Mouse (Mus musculus): Measurements from ENCODE around the gene Anp32a. TPM values are rescaled to one million over a fixed set of nuclear protein-coding genes. Genes with fewer than 3 reads are reported as not detected.

The Anp32a gene
- total and polyA plus RNA-seq, 2 experiments from 2014 or later: 110 to 130 TPM

DNA sequence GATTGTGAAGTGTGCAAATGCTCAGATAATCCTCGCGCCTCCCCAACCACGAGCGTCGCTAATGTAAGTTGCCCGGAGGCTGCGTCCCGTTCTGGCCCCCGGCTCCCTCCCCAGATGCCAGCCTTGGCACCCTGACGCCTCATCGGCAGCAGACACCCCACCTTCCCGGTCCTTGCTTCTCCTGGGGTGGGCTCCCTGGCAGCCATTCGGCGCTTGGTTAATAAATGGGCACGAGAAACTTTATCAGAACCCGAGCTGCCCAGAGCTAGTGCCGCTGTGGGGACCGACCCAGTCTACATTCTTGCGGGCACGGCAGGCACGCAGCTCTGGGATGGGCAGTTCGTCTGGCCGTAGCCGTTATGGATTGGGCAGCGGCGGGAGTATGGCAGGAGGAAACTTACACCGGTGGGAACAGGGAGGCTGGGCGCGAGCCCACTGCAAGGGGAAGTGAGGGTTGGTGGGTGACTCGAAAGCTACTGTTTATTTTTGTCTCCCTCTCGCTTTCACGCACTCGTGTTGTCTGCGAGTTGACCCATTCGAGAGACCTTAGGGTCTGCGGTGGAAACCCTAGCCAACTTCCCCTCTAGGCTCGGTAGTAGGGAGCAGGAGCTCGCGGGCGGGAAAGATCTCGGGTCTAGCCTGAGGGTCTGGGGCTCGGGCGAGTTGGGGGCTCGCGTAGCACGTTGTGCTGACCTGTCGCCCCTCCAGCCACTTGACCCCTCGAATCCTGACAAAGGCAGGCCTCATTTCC, 1.5 kb downstream of the Anp32a start:
- Histone ChIP-seq H3K27me3 (ENCODE audit: insufficient read depth, low read length) (no peaks in the 10 kb centered on the region), H3K9ac (peak overlapping the region; percentile 99), H3K27ac (ENCODE audit: low read depth, low read length) (peak overlapping the region; percentile 100), H3K4me2 (ENCODE audit: low read depth) (peak overlapping the region; percentile 84), H3K4me1 (ENCODE audit: insufficient read depth) (peaks cover 17% of the 10 kb centered on the region), H3K4me3 (ENCODE audit: low read depth, low read length) (peak overlapping the region; percentile 77), H3K9me3 (ENCODE audit: low read length) (no peaks in the 10 kb centered on the region), H3K36me3 (ENCODE audit: insufficient read depth) (no peaks in the 10 kb centered on the region)
- no peak for TF ChIP-seq CTCF (IDR thresholded peaks at IDR 0.05; ENCODE audit: low read depth)
- DNase-seq (peak; percentile 59), ATAC-seq (no peak)
- WGBS: 1% methylated on average over 48 of the region's 48 CpGs

DNA sequence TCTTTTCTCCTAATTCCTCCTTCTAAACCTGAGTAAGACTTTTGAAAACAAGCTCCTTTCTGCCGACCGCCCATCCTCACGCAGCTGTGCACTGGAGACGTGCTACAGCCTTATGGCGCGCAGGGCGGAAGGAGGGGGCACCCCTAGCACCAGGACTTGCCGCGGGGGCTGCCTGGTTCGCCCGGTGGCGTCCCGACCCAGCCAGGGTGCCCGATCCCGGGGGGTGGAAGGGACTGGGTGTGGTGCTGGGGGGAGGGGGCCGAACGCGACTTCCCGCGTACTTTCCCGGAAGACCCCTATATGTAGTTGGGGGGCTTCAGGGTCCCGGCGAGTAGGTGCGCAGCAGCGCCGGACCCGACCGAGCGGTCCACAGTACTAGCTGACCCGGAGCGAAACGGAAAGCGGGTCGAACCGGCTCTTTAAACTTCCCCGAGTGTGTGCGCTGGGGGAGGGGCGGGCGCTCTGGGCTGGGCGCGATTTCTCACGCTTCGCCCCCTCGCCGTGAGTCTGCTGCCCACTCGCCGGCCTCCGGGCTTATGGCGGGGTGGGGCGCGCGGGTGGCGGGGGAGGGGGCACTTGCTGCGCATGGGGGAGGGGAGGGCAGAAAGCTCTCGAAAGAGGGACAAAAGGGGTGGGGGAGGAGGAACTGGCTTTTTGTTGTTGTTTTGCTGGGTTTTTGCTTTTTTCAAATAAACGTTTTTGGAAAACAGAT, 2.3 kb downstream of the Anp32a start:
- Histone ChIP-seq H3K4me2 (ENCODE audit: low read depth) (peak overlapping the region; percentile 84), H3K27ac (ENCODE audit: low read depth, low read length) (peak overlapping the region; percentile 100), H3K36me3 (ENCODE audit: insufficient read depth) (no peaks in the 10 kb centered on the region), H3K4me3 (ENCODE audit: low read depth, low read length) (peak overlapping the region; percentile 77), H3K27me3 (ENCODE audit: insufficient read depth, low read length) (no peaks in the 10 kb centered on the region), H3K9me3 (ENCODE audit: low read length) (no peaks in the 10 kb centered on the region), H3K4me1 (ENCODE audit: insufficient read depth) (peaks cover 15% of the 10 kb centered on the region), H3K9ac (peak overlapping the region; percentile 99)
- TF ChIP-seq CTCF (IDR thresholded peaks at IDR 0.05; ENCODE audit: low read depth): no peak
- ATAC-seq: peak; percentile 26
- DNase-seq: peak; percentile 75
- WGBS: under 1% methylated on average over 51 of the region's 56 CpGs

GRCm38 (mm10) chr9:62343904-62344491, 2.9 kb downstream of the Anp32a start:
- WGBS: under 1% methylated on average over 52 of the region's 52 CpGs
- ATAC-seq (peak; percentile 14; the same call in 1 of the 2 replicates), DNase-seq (peak; percentile 69)

DNA sequence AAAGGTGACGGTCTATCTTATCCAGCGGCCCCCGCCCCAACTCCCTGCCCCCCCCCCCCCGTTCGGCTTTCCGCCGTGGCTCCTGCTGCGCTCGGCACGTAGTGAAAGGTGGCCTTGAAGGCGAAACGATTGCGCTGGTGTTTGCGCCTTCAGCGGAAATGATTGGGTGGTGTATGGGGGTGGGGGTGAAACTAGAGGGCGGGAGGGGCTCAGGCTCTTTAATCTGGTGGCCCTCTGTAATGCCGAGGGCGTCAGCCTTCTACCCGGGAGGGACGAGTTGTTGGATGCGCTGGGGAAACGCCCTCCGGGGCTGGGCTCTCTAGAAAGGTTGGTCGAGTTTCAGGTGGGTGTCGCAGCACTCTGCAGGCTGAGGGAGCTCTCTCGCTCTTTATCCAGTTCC, 3.5 kb downstream of the Anp32a start:
- Histone ChIP-seq H3K4me3 (ENCODE audit: low read depth, low read length) (peak overlapping the region; percentile 77), H3K9ac (peak overlapping the region; percentile 99), H3K27me3 (ENCODE audit: insufficient read depth, low read length) (no peaks in the 10 kb centered on the region), H3K36me3 (ENCODE audit: insufficient read depth) (no peaks in the 10 kb centered on the region), H3K9me3 (ENCODE audit: low read length) (no peaks in the 10 kb centered on the region), H3K4me2 (ENCODE audit: low read depth) (peak overlapping the region; percentile 84), H3K27ac (ENCODE audit: low read depth, low read length) (peak overlapping the region; percentile 100), H3K4me1 (ENCODE audit: insufficient read depth) (peaks cover 18% of the 10 kb centered on the region)
- TF ChIP-seq CTCF (IDR thresholded peaks at IDR 0.05; ENCODE audit: low read depth): peak; percentile 23; the same call in 1 of the 2 replicates
- peak; percentile 19 for ATAC-seq
- WGBS: 3% methylated on average over 26 of the region's 26 CpGs
- peak; percentile 69 for DNase-seq

More at GRCm38 (mm10) chr9:62343904-62344491, 2.9 kb downstream of the Anp32a start:
- Histone ChIP-seq H3K9me3 (ENCODE audit: low read length) (no peaks in the 10 kb centered on the region), H3K9ac (peak overlapping the region; percentile 99), H3K36me3 (ENCODE audit: insufficient read depth) (no peaks in the 10 kb centered on the region), H3K27ac (ENCODE audit: low read depth, low read length) (peak overlapping the region; percentile 100), H3K4me3 (ENCODE audit: low read depth, low read length) (peak overlapping the region; percentile 77), H3K27me3 (ENCODE audit: insufficient read depth, low read length) (no peaks in the 10 kb centered on the region), H3K4me2 (ENCODE audit: low read depth) (peak overlapping the region; percentile 84), H3K4me1 (ENCODE audit: insufficient read depth) (peaks cover 15% of the 10 kb centered on the region)
- TF ChIP-seq CTCF (IDR thresholded peaks at IDR 0.05; ENCODE audit: low read depth): peak; percentile 18; the same call in 1 of the 2 replicates

GRCm38 (mm10) chr9:62345081-62345481, 4.0 kb downstream of the Anp32a start:
- ATAC-seq: no peak
- H3K27ac ChIP-seq (ENCODE audit: low read depth, low read length): peak overlapping the region; percentile 100
- peak overlapping the region; percentile 84 for H3K4me2 ChIP-seq (ENCODE audit: low read depth)
- no peak for TF ChIP-seq CTCF (IDR thresholded peaks at IDR 0.05; ENCODE audit: low read depth)
- peak overlapping the region; percentile 77 for H3K4me3 ChIP-seq (ENCODE audit: low read depth, low read length)
- H3K27me3 ChIP-seq (ENCODE audit: insufficient read depth, low read length): no peaks in the 10 kb centered on the region
- DNase-seq: no peak
- H3K36me3 ChIP-seq (ENCODE audit: insufficient read depth): no peaks in the 10 kb centered on the region
- WGBS: 6% methylated on average over 11 of the region's 11 CpGs
- peak overlapping the region; percentile 99 for H3K9ac ChIP-seq
- H3K9me3 ChIP-seq (ENCODE audit: low read length): no peaks in the 10 kb centered on the region
- peaks cover 16% of the 10 kb centered on the region for H3K4me1 ChIP-seq (ENCODE audit: insufficient read depth)

- Histone ChIP-seq H3K9me3 (ENCODE audit: low read length) (no peaks in the 10 kb centered on the region), H3K9ac (peak overlapping the region; percentile 99), H3K36me3 (ENCODE audit: insufficient read depth) (no peaks in the 10 kb centered on the region), H3K27ac (ENCODE audit: low read depth, low read length) (peak overlapping the region; percentile 100; the same call in 1 of the 2 replicates), H3K4me1 (ENCODE audit: insufficient read depth) (peaks cover 16% of the 10 kb centered on the region), H3K4me2 (ENCODE audit: low read depth) (peak overlapping the region; percentile 84), H3K4me3 (ENCODE audit: low read depth, low read length) (peak overlapping the region; percentile 77), H3K27me3 (ENCODE audit: insufficient read depth, low read length) (no peaks in the 10 kb centered on the region)
- WGBS: 25% methylated on average over 9 of the region's 9 CpGs
- ATAC-seq: no peak
- no peak for DNase-seq
- no peak for TF ChIP-seq CTCF (IDR thresholded peaks at IDR 0.05; ENCODE audit: low read depth)
Measured at GRCm38 (mm10) chr9:62345633-62346387, 4.7 kb downstream of the Anp32a start.

All from forebrain, postnatal 0 days (tissue).